Mouse (Mus musculus): ENCODE data around the gene Cldn12. TPM values are rescaled to one million over a fixed set of nuclear protein-coding genes. Genes with fewer than 3 reads are reported as not detected.

Cldn12 gene
- polyA plus RNA-seq, 1 experiment from 2014 or later = 10.0 TPM

GRCm38 (mm10) chr5:5494269-5495005 is 20.3 kb downstream of the Cldn12 start:
- Histone ChIP-seq H3K27ac (replicated peaks) (no peak overlapping the region), H3K9me3 (replicated peaks) (no peaks in the 10 kb centered on the region), H3K27me3 (no peaks in the 10 kb centered on the region), H3K4me2 (no peak overlapping the region), H3K4me1 (replicated peaks) (no peaks in the 10 kb centered on the region), H3K4me3 (replicated peaks) (no peak overlapping the region), H3K9ac (no peak overlapping the region), H3K36me3 (replicated peaks) (no peaks in the 10 kb centered on the region)
- WGBS (ENCODE audit: insufficient replicate concordance) = 33% methylated on average over 16 of the region's 16 CpGs
- ATAC-seq (ENCODE audit: insufficient read depth) = no peak

- Histone ChIP-seq H3K36me3 (replicated peaks) (no peaks in the 10 kb centered on the region), H3K4me1 (replicated peaks) (no peaks in the 10 kb centered on the region), H3K4me3 (replicated peaks) (no peak overlapping the region), H3K4me2 (no peak overlapping the region), H3K27me3 (no peaks in the 10 kb centered on the region), H3K9me3 (replicated peaks) (no peaks in the 10 kb centered on the region), H3K27ac (replicated peaks) (no peak overlapping the region), H3K9ac (no peak overlapping the region)
- WGBS (ENCODE audit: insufficient replicate concordance) = 75% methylated on average over 4 of the region's 4 CpGs
- no peak for ATAC-seq (ENCODE audit: insufficient read depth)
These were observed 22.6 kb downstream of the Cldn12 start for GRCm38 (mm10) chr5:5492163-5492562.

GRCm38 (mm10) chr5:5486071-5486470 is 28.7 kb downstream of the Cldn12 start:
- Histone ChIP-seq H3K9me3 (replicated peaks) (no peaks in the 10 kb centered on the region), H3K36me3 (replicated peaks) (no peaks in the 10 kb centered on the region), H3K27ac (replicated peaks) (no peak overlapping the region), H3K4me1 (replicated peaks) (no peaks in the 10 kb centered on the region), H3K4me3 (replicated peaks) (no peak overlapping the region), H3K27me3 (no peaks in the 10 kb centered on the region), H3K9ac (no peak overlapping the region), H3K4me2 (no peak overlapping the region)
- ATAC-seq (ENCODE audit: insufficient read depth) = no peak
- 49% methylated on average over 3 of the region's 3 CpGs for WGBS (ENCODE audit: insufficient replicate concordance)

- Histone ChIP-seq H3K27ac (replicated peaks) (no peak overlapping the region), H3K4me3 (replicated peaks) (no peak overlapping the region), H3K9ac (no peak overlapping the region), H3K27me3 (no peaks in the 10 kb centered on the region), H3K4me1 (replicated peaks) (no peaks in the 10 kb centered on the region), H3K9me3 (replicated peaks) (no peaks in the 10 kb centered on the region), H3K4me2 (no peak overlapping the region), H3K36me3 (replicated peaks) (no peaks in the 10 kb centered on the region)
- 56% methylated on average over 9 of the region's 9 CpGs for WGBS (ENCODE audit: insufficient replicate concordance)
- ATAC-seq (ENCODE audit: insufficient read depth) = no peak
These were observed 31.4 kb downstream of the Cldn12 start for GRCm38 (mm10) chr5:5483254-5483858.

- Histone ChIP-seq H3K27me3 (no peaks in the 10 kb centered on the region), H3K9me3 (replicated peaks) (no peaks in the 10 kb centered on the region), H3K9ac (no peak overlapping the region), H3K4me2 (no peak overlapping the region), H3K4me3 (replicated peaks) (no peak overlapping the region), H3K27ac (replicated peaks) (no peak overlapping the region), H3K36me3 (replicated peaks) (no peaks in the 10 kb centered on the region), H3K4me1 (replicated peaks) (no peaks in the 10 kb centered on the region)
- WGBS (ENCODE audit: insufficient replicate concordance) = 8% methylated on average over 1 of the region's 1 CpGs
- no peak for ATAC-seq (ENCODE audit: insufficient read depth)
These were observed 33.1 kb downstream of the Cldn12 start for GRCm38 (mm10) chr5:5481662-5482061.

- WGBS (ENCODE audit: insufficient replicate concordance) = 74% methylated on average over 6 of the region's 6 CpGs
- H3K4me1 ChIP-seq (replicated peaks) = no peaks in the 10 kb centered on the region
These were observed 35.7 kb downstream of the Cldn12 start, which contains the start of gene 1700015F17Rik for GRCm38 (mm10) chr5:5479043-5479442. Gene 1700015F17Rik, minus strand, starts transcription at chr5:5479143.

GRCm38 (mm10) chr5:5476133-5476532 is 38.6 kb downstream of the Cldn12 start:
- WGBS (ENCODE audit: insufficient replicate concordance) = 60% methylated on average over 4 of the region's 4 CpGs
- no peak for ATAC-seq (ENCODE audit: insufficient read depth)
- Histone ChIP-seq H3K9me3 (replicated peaks) (no peaks in the 10 kb centered on the region), H3K36me3 (replicated peaks) (no peaks in the 10 kb centered on the region), H3K9ac (no peak overlapping the region), H3K27me3 (no peaks in the 10 kb centered on the region), H3K4me3 (replicated peaks) (no peak overlapping the region), H3K4me1 (replicated peaks) (no peaks in the 10 kb centered on the region), H3K27ac (replicated peaks) (no peak overlapping the region), H3K4me2 (no peak overlapping the region)

More at GRCm38 (mm10) chr5:5479043-5479442, 35.7 kb downstream of the Cldn12 start, which contains the start of gene 1700015F17Rik:
- no peaks in the 10 kb centered on the region for H3K36me3 ChIP-seq (replicated peaks)
- no peak within 1 kb of the TSS for H3K9ac ChIP-seq
- no peak for ATAC-seq (ENCODE audit: insufficient read depth)
- no peak within 1 kb of the TSS for H3K27ac ChIP-seq (replicated peaks)
- no peaks in the 10 kb centered on the region for H3K9me3 ChIP-seq (replicated peaks)
- H3K4me3 ChIP-seq (replicated peaks) = no peak within 1 kb of the TSS
- H3K27me3 ChIP-seq = no peaks in the 10 kb centered on the region
- H3K4me2 ChIP-seq = no peak within 1 kb of the TSS

GRCm38 (mm10) chr5:5465256-5465655 is 49.5 kb downstream of the Cldn12 start:
- Histone ChIP-seq H3K4me1 (replicated peaks) (no peaks in the 10 kb centered on the region), H3K4me2 (no peak overlapping the region), H3K9ac (no peak overlapping the region), H3K9me3 (replicated peaks) (no peaks in the 10 kb centered on the region), H3K36me3 (replicated peaks) (no peaks in the 10 kb centered on the region), H3K27ac (replicated peaks) (no peak overlapping the region), H3K27me3 (no peaks in the 10 kb centered on the region), H3K4me3 (replicated peaks) (no peak overlapping the region)
- ATAC-seq (ENCODE audit: insufficient read depth) = no peak
- WGBS (ENCODE audit: insufficient replicate concordance) = 56% methylated on average over 1 of the region's 1 CpGs

Other genes with a start within 250 kb of the Cldn12 start
- gene Cdk14, start 94.6 kb downstream of the Cldn12 start, polyA plus RNA-seq (2015; fragmentation: Nextera tagmentation; extraction: Ambion mirVana) = 1.2 TPM in 2 replicates
- gene 1700015F17Rik, start 35.8 kb downstream of the Cldn12 start, polyA plus RNA-seq (2015; fragmentation: Nextera tagmentation; extraction: Ambion mirVana) = not detected in 2 replicates
- gene Gtpbp10, start 44.6 kb upstream of the Cldn12 start, polyA plus RNA-seq (2015; fragmentation: Nextera tagmentation; extraction: Ambion mirVana) = 6.5 and 7.7 TPM in 2 replicates
- gene Gm8773, start 58.8 kb upstream of the Cldn12 start, polyA plus RNA-seq (2015; fragmentation: Nextera tagmentation; extraction: Ambion mirVana) = 0.15 and 0.29 TPM in 2 replicates
- 0.21 and 0.37 TPM in 2 replicates for gene Cfap69, start 149.3 kb upstream of the Cldn12 start, polyA plus RNA-seq (2015; fragmentation: Nextera tagmentation; extraction: Ambion mirVana)
- 5.3 and 5.5 TPM in 2 replicates for gene Steap2, start 179.6 kb upstream of the Cldn12 start, polyA plus RNA-seq (2015; fragmentation: Nextera tagmentation; extraction: Ambion mirVana)
- gene Steap1, start 234.4 kb upstream of the Cldn12 start, polyA plus RNA-seq (2015; fragmentation: Nextera tagmentation; extraction: Ambion mirVana) = 3.7 and 4.4 TPM in 2 replicates